Mouse (Mus musculus): ENCODE data around the gene Cd247.

DNA sequence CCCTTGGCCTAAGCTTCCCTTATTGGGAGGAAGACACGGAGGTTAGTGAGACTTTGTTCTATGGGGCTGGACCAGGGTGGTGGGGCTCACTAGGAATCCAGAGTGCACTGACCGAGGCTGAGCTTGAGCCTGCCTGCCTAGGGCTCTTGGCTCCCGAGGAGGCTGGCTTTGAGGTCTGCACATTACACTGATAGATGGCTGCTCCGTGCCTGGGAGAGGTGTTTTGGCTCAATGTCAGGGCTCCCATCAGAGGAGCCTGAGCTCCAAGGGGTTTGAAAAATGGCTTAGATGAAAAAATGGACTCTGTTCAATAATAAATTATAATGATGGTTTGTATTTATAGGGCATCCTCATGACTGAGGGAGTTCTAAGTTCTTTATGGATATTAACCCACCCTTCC lies 44.8 kb downstream of the Cd247 start:
- TF ChIP-seq CTCF (IDR thresholded peaks at IDR 0.05; ENCODE audit: borderline replicate concordance, control insufficient read depth, extremely low read depth, insufficient read depth, low read length, poor library complexity), result no peak
- no peak for TF ChIP-seq POLR2A (IDR thresholded peaks at IDR 0.05; ENCODE audit: control insufficient read depth, extremely low read depth, insufficient read depth, low read length, poor library complexity)

All from thymus, adult 2 months (tissue).